Mouse (Mus musculus) cortical plate, adult 2 months (tissue): ENCODE measurements around the gene Gpr165. TPM values are rescaled to one million over a fixed set of nuclear protein-coding genes. Genes with fewer than 3 reads are reported as not detected.

ENCODE experiments used
- H3K27ac ChIP-seq: fragments of 200-500 bp; 2 replicates; pipeline ENCODE4 v1.5.1; 2012; ENCODE audit warnings: low read length, control low read depth, inconsistent platforms; ENCODE audit not compliant: insufficient read depth
- H3K4me1 ChIP-seq: fragments of 200-500 bp; 2 replicates; pipeline ENCODE4 v1.6.1; 2011; ENCODE audit warnings: low read length; ENCODE audit not compliant: control insufficient read depth, insufficient read depth
- H3K4me3 ChIP-seq: fragments of 200-500 bp; 2 replicates; pipeline ENCODE4 v1.5.1; 2011; ENCODE audit warnings: mild to moderate bottlenecking, low read length, control low read depth; ENCODE audit not compliant: insufficient read depth
- CTCF ChIP-seq: fragments of 200-500 bp; IDR thresholded peaks from 2 replicates; pipeline ENCODE4 v1.5.1; 2011; ENCODE audit warnings: mild to moderate bottlenecking, control low read depth, low read length; ENCODE audit not compliant: insufficient read depth; ENCODE audit errors: extremely low read depth
- POLR2A ChIP-seq: fragments of 200-500 bp; IDR thresholded peaks from 2 replicates; pipeline ENCODE4 v1.6.1; 2011; ENCODE audit warnings: mild to moderate bottlenecking, low read length, control low read depth; ENCODE audit not compliant: insufficient read depth; ENCODE audit errors: extremely low read depth
- polyA plus RNA-seq: library from polyadenylated mRNA; depleted of rRNA; stranded (reverse); fragments of >200 nt; gene quantifications from 2 replicates; pipeline ENCODE4 v1.2.3, GENCODE M21; 2012; rRNA removed

Gene Gpr165
- 6.4 TPM in 2 replicates for polyA plus RNA-seq

- Histone ChIP-seq H3K4me3 (peak within 1 kb of the TSS; percentile 88), H3K27ac (no peak within 1 kb of the TSS), H3K4me1 (no peaks in the 10 kb centered on the region; the same call in 1 of the 2 replicates)
- TF ChIP-seq POLR2A (peak; percentile 66), CTCF (no peak)
These were observed at the start of gene Gpr165 for GRCm38 (mm10) chrX:96712907-96713774. Gene Gpr165, plus strand, starts transcription at chrX:96713441.

- TF ChIP-seq POLR2A (no peak), CTCF (no peak)
- H3K4me3 ChIP-seq, result no peak overlapping the region
- H3K4me1 ChIP-seq, result no peaks in the 10 kb centered on the region
- H3K27ac ChIP-seq, result no peak overlapping the region
These were observed 38.4 kb upstream of the Gpr165 start for GRCm38 (mm10) chrX:96674871-96675270.
